Mouse (Mus musculus) MEL (cell line): ENCODE measurements around the gene 4930558K02Rik. TPM values are rescaled to one million over a fixed set of nuclear protein-coding genes. Genes with fewer than 3 reads are reported as not detected.

ENCODE experiments used
- DNase-seq: peaks from one replicate; pipeline ENCODE4 v3.0.0; 2011; ENCODE audit warnings: low read depth, low spot score
- H3K27ac ChIP-seq: 2 replicates; pipeline ENCODE4 v1.5.1; 2012; ENCODE audit warnings: low read depth, mild to moderate bottlenecking, control low read depth, low read length, moderate library complexity; ENCODE audit not compliant: control insufficient read depth
- H3K27me3 ChIP-seq, 2 experiments: fragments of 150-350 bp in 1 of 2; sonication (generic) in 1 of 2; 2 replicates each; pipeline ENCODE4 v1.6.1; 2012; ENCODE audit warnings: low read length in 2 of 2, mild to moderate bottlenecking in 2 of 2, improper control_type of control experiment in 1 of 2, moderate library complexity in 1 of 2; ENCODE audit not compliant: insufficient read depth in 2 of 2, control insufficient read depth in 1 of 2
- H3K36me3 ChIP-seq, 2 experiments: 2 replicates each; pipeline ENCODE4 v1.6.1; 2012 to 2014; ENCODE audit warnings: low read length in 2 of 2, improper control_type of control experiment in 1 of 2, inconsistent platforms in 1 of 2, mild to moderate bottlenecking in 1 of 2; ENCODE audit not compliant: insufficient read depth in 2 of 2, control insufficient read depth in 1 of 2
- H3K4me1 ChIP-seq, 2 experiments: fragments of 150-350 bp in 1 of 2; sonication (generic) in 1 of 2; 2 replicates each; pipeline ENCODE4 v1.6.1; 2012; ENCODE audit warnings: low read length in 2 of 2, improper control_type of control experiment in 1 of 2, mild to moderate bottlenecking in 1 of 2; ENCODE audit not compliant: insufficient read depth in 2 of 2, control insufficient read depth in 1 of 2
- H3K4me3 ChIP-seq, 2 experiments: fragments of 150-350 bp in 1 of 2; sonication (generic) in 1 of 2; 2 replicates each; pipeline ENCODE4 v1.5.1; 2012; ENCODE audit warnings: low read depth in 2 of 2, low read length in 2 of 2, mild to moderate bottlenecking in 2 of 2, moderate library complexity in 2 of 2, control low read depth in 1 of 2, improper control_type of control experiment in 1 of 2; ENCODE audit not compliant: control insufficient read depth in 1 of 2, insufficient read depth in 1 of 2
- H3K79me2 ChIP-seq: 2 replicates; pipeline ENCODE4 v1.6.1; 2012; ENCODE audit warnings: mild to moderate bottlenecking, low read length, moderate library complexity; ENCODE audit not compliant: control insufficient read depth, poor library complexity, insufficient read depth
- H3K9ac ChIP-seq: 2 replicates; pipeline ENCODE4 v1.6.1; 2012; ENCODE audit warnings: low read depth, mild to moderate bottlenecking, control low read depth, low read length, moderate library complexity; ENCODE audit not compliant: control insufficient read depth, poor library complexity, severe bottlenecking
- H3K9me3 ChIP-seq: fragments of 150-350 bp; sonication (generic); replicated peaks from 2 replicates; pipeline ENCODE4 v1.6.1; 2012; ENCODE audit warnings: mild to moderate bottlenecking, low read length, improper control_type of control experiment, moderate library complexity; ENCODE audit not compliant: insufficient read depth
- BHLHE40 ChIP-seq: IDR thresholded peaks from 2 replicates; pipeline ENCODE4 v1.6.1; 2012; ENCODE audit warnings: low read depth, mild to moderate bottlenecking, inconsistent platforms, low read length, improper control_type of control experiment, borderline replicate concordance
- ELF1 ChIP-seq: IDR thresholded peaks from 2 replicates; pipeline ENCODE4 v1.6.1; 2014; ENCODE audit warnings: low read depth, mild to moderate bottlenecking, inconsistent platforms, low read length, improper control_type of control experiment, moderate library complexity
- EP300 ChIP-seq, 2 experiments: IDR thresholded peaks; 2 replicates each; pipeline ENCODE4 v1.6.1; 2011; ENCODE audit warnings: improper control_type of control experiment in 2 of 2, low read length in 2 of 2, low read depth in 1 of 2, mild to moderate bottlenecking in 1 of 2
- HCFC1 ChIP-seq: IDR thresholded peaks from 2 replicates; pipeline ENCODE4 v1.6.1; 2012; ENCODE audit warnings: low read depth, mild to moderate bottlenecking, inconsistent platforms, low read length, improper control_type of control experiment, moderate library complexity
- JUND ChIP-seq: IDR thresholded peaks from 2 replicates; pipeline ENCODE4 v1.6.1; 2011; ENCODE audit warnings: low read depth, mild to moderate bottlenecking, improper control_type of control experiment, low read length
- KAT2A ChIP-seq: conservative IDR thresholded peaks from 2 replicates; pipeline ENCODE4 v1.6.1; 2012; ENCODE audit warnings: low read depth, low read length, improper control_type of control experiment, inconsistent platforms
- MAX ChIP-seq: IDR thresholded peaks from 2 replicates; pipeline ENCODE4 v1.6.1; 2011; ENCODE audit warnings: low read length, improper control_type of control experiment
- MYC ChIP-seq: IDR thresholded peaks from 2 replicates; pipeline ENCODE4 v1.6.1; 2011; ENCODE audit warnings: low read depth, mild to moderate bottlenecking, low read length, improper control_type of control experiment, moderate library complexity
- POLR2AphosphoS2 ChIP-seq: IDR thresholded peaks from 2 replicates; pipeline ENCODE4 v1.6.1; 2011; ENCODE audit warnings: low read length, improper control_type of control experiment
- POLR2AphosphoS5 ChIP-seq: IDR thresholded peaks from 2 replicates; pipeline ENCODE4 v1.6.1; 2012; ENCODE audit warnings: low read depth, borderline replicate concordance, mild to moderate bottlenecking, inconsistent platforms, low read length, moderate library complexity, mixed read lengths
- RAD21 ChIP-seq: IDR thresholded peaks from 2 replicates; pipeline ENCODE4 v1.6.1; 2011; ENCODE audit warnings: mild to moderate bottlenecking, low read depth, low read length, improper control_type of control experiment
- RCOR1 ChIP-seq: IDR thresholded peaks from 2 replicates; pipeline ENCODE4 v1.6.1; 2012; ENCODE audit warnings: low read depth, mild to moderate bottlenecking, inconsistent platforms, low read length, improper control_type of control experiment
- TAL1 ChIP-seq: IDR thresholded peaks from 2 replicates; pipeline ENCODE4 v1.6.1; 2012; ENCODE audit warnings: mild to moderate bottlenecking, inconsistent platforms, low read length, moderate library complexity, mixed read lengths
- TBP ChIP-seq: IDR thresholded peaks from 2 replicates; pipeline ENCODE4 v1.8.0; 2011; ENCODE audit warnings: low read depth, low read length, improper control_type of control experiment
- USF2 ChIP-seq, 2 experiments: IDR thresholded peaks; 2 replicates each; pipeline ENCODE4 v1.6.1; 2011 to 2012; ENCODE audit warnings: improper control_type of control experiment in 2 of 2, low read length in 2 of 2, borderline replicate concordance in 1 of 2, inconsistent platforms in 1 of 2, low read depth in 1 of 2, mild to moderate bottlenecking in 1 of 2; ENCODE audit not compliant: insufficient read depth in 1 of 2
- ZC3H11A ChIP-seq: IDR thresholded peaks from 2 replicates; pipeline ENCODE4 v1.6.1; 2012; ENCODE audit warnings: low read depth, mild to moderate bottlenecking, inconsistent platforms, low read length, improper control_type of control experiment
- ZMIZ1 ChIP-seq: IDR thresholded peaks from 2 replicates; pipeline ENCODE4 v1.6.1; 2012; ENCODE audit warnings: low read depth, mild to moderate bottlenecking, inconsistent platforms, low read length, improper control_type of control experiment, moderate library complexity
- ZNF384 ChIP-seq: IDR thresholded peaks from 2 replicates; pipeline ENCODE4 v1.6.1; 2012; ENCODE audit warnings: low read depth, mild to moderate bottlenecking, inconsistent platforms, low read length, improper control_type of control experiment
- polyA plus RNA-seq, 2 experiments: library from polyadenylated mRNA; stranded (reverse) in 1 of 2; unstranded in 1 of 2; fragments of >175 nt in 1 of 2; fragments of >200 nt in 1 of 2; gene quantifications; 2 replicates each; pipeline versions ENCODE4 v1.2.1 to v1.2.4; 2012; ENCODE audit warnings: low replicate concordance in 2 of 2, low read depth in 1 of 2; ENCODE audit not compliant: insufficient read length in 2 of 2, insufficient read depth in 1 of 2, missing spikeins in 1 of 2
- total RNA-seq: library from RNA; depleted of rRNA; stranded (reverse); fragments of 300-350 nt; gene quantifications from 2 replicates; pipeline ENCODE4 v1.2.3, GENCODE M21; 2012

The 4930558K02Rik gene
- total and polyA plus RNA-seq, 3 experiments: not detected

DNA sequence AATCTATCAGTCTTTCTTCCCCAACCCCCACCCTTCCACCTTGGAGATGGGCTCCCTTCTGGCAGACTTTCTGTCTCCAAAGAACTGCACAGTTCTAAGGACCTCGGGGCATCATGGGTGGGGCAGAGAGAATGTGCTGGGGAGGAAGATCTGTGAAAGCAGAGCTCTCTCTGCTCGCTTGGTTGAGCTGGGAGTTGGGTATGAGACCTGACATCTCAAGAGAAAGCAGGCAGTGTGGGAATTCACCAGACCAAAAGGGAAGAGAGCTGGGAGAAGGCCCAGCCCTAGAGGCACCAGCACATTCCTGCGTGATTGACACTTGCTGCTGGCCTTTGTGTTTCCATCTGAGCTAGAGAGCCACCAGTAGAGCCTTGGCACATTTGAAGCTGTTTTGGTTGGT lies 63.4 kb downstream of the 4930558K02Rik start:
- TF ChIP-seq MYC (no peak), POLR2AphosphoS2 (no peak), ZNF384 (no peak), HCFC1 (no peak), POLR2AphosphoS5 (no peak), KAT2A (no peak), JUND (no peak), ELF1 (no peak), TBP (no peak), EP300 (IDR thresholded peaks at IDR 0.05; ENCODE audit: low read depth in 1 of 2, low read length in 2 of 2) (no peak), RCOR1 (no peak), USF2 (IDR thresholded peaks at IDR 0.05; ENCODE audit: borderline replicate concordance in 1 of 2, insufficient read depth in 1 of 2, low read depth in 1 of 2, low read length in 2 of 2) (no peak), BHLHE40 (no peak), TAL1 (no peak), ZMIZ1 (no peak)
- Histone ChIP-seq H3K4me1 (no peaks in the 10 kb centered on the region), H3K9me3 (no peaks in the 10 kb centered on the region)

DNA sequence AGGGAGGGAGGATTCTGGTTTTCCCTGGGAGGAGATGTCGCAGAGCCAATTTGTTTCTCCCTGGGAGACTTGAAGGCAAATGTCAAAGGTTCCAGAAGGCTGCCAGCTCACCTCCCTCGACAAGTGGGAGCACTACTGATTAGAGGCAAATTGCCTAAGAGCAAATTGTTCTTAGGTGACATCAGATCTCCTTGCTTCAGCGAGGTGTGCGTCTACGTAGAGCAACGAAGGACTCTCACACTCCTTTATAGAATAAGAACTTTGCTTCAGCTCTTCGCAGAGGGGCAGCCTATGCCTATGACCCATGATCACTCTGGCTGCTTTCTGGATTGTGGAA lies 65.8 kb downstream of the 4930558K02Rik start:
- TF ChIP-seq POLR2AphosphoS2: no peak
- no peak for TF ChIP-seq ZC3H11A
- no peak for TF ChIP-seq TBP
- no peak for TF ChIP-seq MAX
- no peak for TF ChIP-seq RAD21
- H3K4me3 ChIP-seq: no peak overlapping the region
- no peak for DNase-seq
- H3K4me1 ChIP-seq: no peaks in the 10 kb centered on the region
- no peaks in the 10 kb centered on the region for H3K9me3 ChIP-seq
- H3K27ac ChIP-seq: no peak overlapping the region
- no peak overlapping the region for H3K9ac ChIP-seq
- no peaks in the 10 kb centered on the region for H3K79me2 ChIP-seq
- H3K36me3 ChIP-seq: no peaks in the 10 kb centered on the region
- peaks cover 3 to 5% of the 10 kb centered on the region in 2 experiments; a peak in 3 of 4 replicates for H3K27me3 ChIP-seq

More for the DNA sequence above, 63.4 kb downstream of the 4930558K02Rik start:
- Histone ChIP-seq H3K79me2 (no peaks in the 10 kb centered on the region), H3K27ac (no peak overlapping the region), H3K36me3 (no peaks in the 10 kb centered on the region), H3K27me3 (peaks cover 3 to 6% of the 10 kb centered on the region in 2 experiments; a peak in 3 of 4 replicates), H3K4me3 (no peak overlapping the region), H3K9ac (no peak overlapping the region)
- no peak for DNase-seq
